Mouse (Mus musculus) adrenal gland, postnatal 0 days (tissue): ENCODE measurements around the gene Ferd3l. TPM values are rescaled to one million over a fixed set of nuclear protein-coding genes. Genes with fewer than 3 reads are reported as not detected.

ENCODE experiments used
- polyA plus RNA-seq: library from polyadenylated mRNA; unstranded; fragments of >200 nt; fragmentation: Nextera tagmentation; extraction: Ambion mirVana; gene quantifications from 2 replicates; pipeline ENCODE4 v1.2.1, GENCODE M21; 2015

The Ferd3l gene
- not detected in 2 replicates for polyA plus RNA-seq

DNA sequence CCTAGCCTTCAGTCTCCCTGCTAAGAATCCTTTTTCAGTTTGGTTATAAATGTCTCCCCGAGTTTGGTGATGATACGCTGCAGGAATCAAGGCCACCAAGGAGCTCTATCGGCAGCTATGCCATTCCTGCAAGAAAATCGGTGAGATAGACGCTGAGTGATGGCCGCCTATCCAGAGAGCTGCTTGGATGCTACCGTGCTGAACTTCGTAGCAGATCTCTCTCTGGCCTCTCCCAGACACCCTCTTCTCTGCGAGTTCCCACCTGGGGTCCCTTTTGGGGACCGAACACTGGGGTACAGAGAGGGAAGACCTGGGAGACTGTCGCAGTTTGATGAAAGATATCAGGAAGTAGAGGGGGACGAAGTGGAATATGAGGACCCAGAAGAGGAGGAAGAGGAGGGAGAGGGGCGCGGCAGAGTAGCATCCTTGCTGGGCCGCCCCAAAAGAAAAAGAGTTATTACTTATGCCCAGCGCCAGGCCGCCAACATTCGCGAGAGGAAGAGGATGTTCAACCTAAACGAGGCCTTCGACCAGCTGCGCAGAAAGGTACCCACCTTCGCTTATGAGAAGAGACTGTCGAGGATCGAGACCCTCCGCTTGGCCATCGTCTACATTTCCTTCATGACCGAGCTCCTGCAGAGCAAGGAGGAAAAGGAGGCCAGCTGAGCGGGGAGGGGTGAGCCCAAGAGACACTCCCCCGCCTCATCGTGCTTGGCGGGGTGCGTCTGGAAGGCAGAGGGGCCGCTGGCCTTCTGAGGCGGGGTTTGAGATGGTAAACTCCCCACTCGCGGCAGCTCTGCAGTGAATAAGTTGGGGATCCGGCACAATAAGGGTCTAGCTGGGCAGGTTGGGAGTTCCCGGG, at the start of gene Ferd3l:
TSS of gene Ferd3l (plus strand) at position 95 of the 862 bp plus-strand sequence.

GRCm38 (mm10) chr12:33957400-33958240, 29.4 kb downstream of the Ferd3l start, which contains the start of gene Twist1:
Gene Twist1, plus strand, starts transcription at chr12:33957671.

Other genes starting within 250 kb of the Ferd3l start
- 9.4 and 12.5 TPM in 2 replicates for gene Twist1, start 29.2 kb downstream of the Ferd3l start, polyA plus RNA-seq